Mouse (Mus musculus): ENCODE measurements around the gene Cpd. TPM values are rescaled to one million over a fixed set of nuclear protein-coding genes. Genes with fewer than 3 reads are reported as not detected.
"Not testable (repeated sequence)": the region's sequence is repeated elsewhere in the genome, so short reads cannot be mapped to it uniquely, and the experiment has no call there.

Cpd gene
- total RNA-seq, 4 experiments from 2014 or later, result 32.8 to 38.8 (median 37.0) TPM

GRCm38 (mm10) chr11:76847354-76847753 lies 536 bp upstream of the Cpd start:
- DNase-seq (ENCODE audit: low spot score), result no peak

GRCm38 (mm10) chr11:76846011-76846877 lies 574 bp downstream of the Cpd start:
- DNase-seq (ENCODE audit: low spot score), result no peak

GRCm38 (mm10) chr11:76845275-76845980 lies 1.4 kb downstream of the Cpd start:
- peak; percentile 16 for DNase-seq (ENCODE audit: low spot score)

- DNase-seq (ENCODE audit: low spot score), result no peak
These were observed 8.2 kb downstream of the Cpd start for GRCm38 (mm10) chr11:76838573-76838972.

- no peak for DNase-seq (ENCODE audit: low spot score)
These were observed 10.5 kb downstream of the Cpd start for GRCm38 (mm10) chr11:76836317-76836716.

- DNase-seq (ENCODE audit: low spot score), result no peak
These were observed 10.9 kb downstream of the Cpd start for GRCm38 (mm10) chr11:76835868-76836267.

GRCm38 (mm10) chr11:76834665-76835064 lies 12.2 kb downstream of the Cpd start:
- no peak for DNase-seq (ENCODE audit: low spot score)

- no peak for DNase-seq (ENCODE audit: low spot score)
These were observed 21.9 kb downstream of the Cpd start for GRCm38 (mm10) chr11:76824885-76825265.

GRCm38 (mm10) chr11:76824238-76824884 lies 22.5 kb downstream of the Cpd start:
- no peak for DNase-seq (ENCODE audit: low spot score)

- no peak for DNase-seq (ENCODE audit: low spot score)
These were observed 23.2 kb downstream of the Cpd start for GRCm38 (mm10) chr11:76823641-76824040.

- DNase-seq (ENCODE audit: low spot score), result no peak
These were observed 25.5 kb downstream of the Cpd start for GRCm38 (mm10) chr11:76821353-76821752.

GRCm38 (mm10) chr11:76817664-76818063 lies 29.2 kb downstream of the Cpd start:
- no peak for DNase-seq (ENCODE audit: low spot score)

- no peak for DNase-seq (ENCODE audit: low spot score)
These were observed 35.9 kb downstream of the Cpd start for GRCm38 (mm10) chr11:76810706-76811495.

- peak; percentile 57 for DNase-seq (ENCODE audit: low spot score)
These were observed 37.4 kb downstream of the Cpd start for GRCm38 (mm10) chr11:76809450-76809849.

GRCm38 (mm10) chr11:76808550-76808949 lies 38.3 kb downstream of the Cpd start:
- DNase-seq (ENCODE audit: low spot score), result no peak

- no peak for DNase-seq (ENCODE audit: low spot score)
These were observed 39.7 kb downstream of the Cpd start for GRCm38 (mm10) chr11:76807007-76807679.

GRCm38 (mm10) chr11:76806026-76806425 lies 40.8 kb downstream of the Cpd start:
- DNase-seq (ENCODE audit: low spot score), result no peak

GRCm38 (mm10) chr11:76805072-76805471 lies 41.7 kb downstream of the Cpd start:
- DNase-seq (ENCODE audit: low spot score), result not testable (repeated sequence)

GRCm38 (mm10) chr11:76803266-76803665 lies 43.6 kb downstream of the Cpd start:
- no peak for DNase-seq (ENCODE audit: low spot score)

- no peak for DNase-seq (ENCODE audit: low spot score)
These were observed 49.6 kb downstream of the Cpd start for GRCm38 (mm10) chr11:76797236-76797635.

GRCm38 (mm10) chr11:76795326-76795725 lies 51.5 kb downstream of the Cpd start:
- peak; percentile 17 for DNase-seq (ENCODE audit: low spot score)
